Mouse (Mus musculus) kidney, adult 11 months (tissue): ENCODE data around the gene Zfp84.
"Not testable (repeated sequence)": the region's sequence is repeated elsewhere in the genome, so short reads cannot be mapped to it uniquely, and the experiment has no call there.

ENCODE experiments used
- DNase-seq: peaks from one replicate; pipeline ENCODE4 v3.0.0; 2022

Zfp84 gene

GRCm38 (mm10) chr7:29768090-29768900 lies at the start of gene Zfp84:
Gene Zfp84, plus strand, starts transcription at chr7:29768552.
- DNase-seq, result peak; percentile 95

DNA sequence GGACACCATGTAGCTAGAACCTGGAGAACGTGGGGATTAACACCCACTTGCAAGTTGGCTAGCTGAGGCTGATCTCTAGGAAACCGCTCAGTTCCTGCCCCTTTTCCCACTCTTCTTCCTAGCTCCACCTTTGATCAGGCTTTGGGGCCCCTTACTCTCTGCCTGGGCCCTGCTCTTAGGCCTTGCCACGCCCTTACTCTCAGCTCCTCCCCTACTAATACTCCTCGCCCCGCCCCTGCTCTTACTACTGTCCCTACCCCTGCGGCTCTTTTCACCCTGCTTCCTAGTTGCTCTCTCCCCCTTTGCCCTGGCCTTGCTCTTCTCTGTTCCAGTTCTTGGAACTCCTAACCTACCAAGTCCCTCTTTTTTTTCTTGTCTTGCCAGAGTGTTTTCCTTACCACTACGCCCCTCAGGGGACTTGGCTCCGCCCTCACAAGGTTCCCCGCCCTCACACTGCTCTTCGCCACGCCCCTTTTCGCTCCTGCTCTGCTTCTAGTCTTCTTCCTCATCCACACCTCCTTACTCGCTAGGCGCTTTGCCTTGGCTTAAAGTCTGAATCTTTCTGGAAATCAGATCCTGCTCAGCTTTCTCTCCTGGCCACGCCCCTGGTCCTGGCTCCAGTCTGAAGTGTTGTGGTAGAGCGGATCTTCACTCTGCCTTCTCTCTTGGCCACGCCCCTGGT lies 42.8 kb upstream of the Zfp84 start:
- not testable (repeated sequence) for DNase-seq

DNA sequence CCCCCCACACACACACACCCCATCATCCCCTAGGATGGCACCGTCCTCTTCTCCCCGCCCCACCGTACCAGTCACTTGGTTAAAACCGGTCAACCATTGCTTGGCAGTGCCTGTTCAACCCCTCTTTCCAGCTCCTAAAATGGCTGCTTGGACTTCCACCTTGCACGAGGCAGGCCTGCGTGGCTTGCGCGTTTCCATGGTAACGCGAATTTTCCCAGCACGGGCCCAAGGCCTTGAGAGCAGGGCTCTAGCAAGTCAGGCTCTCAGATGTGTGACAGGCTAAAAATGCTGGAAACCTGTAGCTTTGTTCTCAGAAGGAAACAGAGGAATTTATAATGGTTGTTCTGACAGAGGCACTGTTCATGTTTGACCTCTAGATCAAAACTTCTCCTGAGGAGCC lies 41.5 kb upstream of the Zfp84 start, which contains the start of gene Catsperg2:
Catsperg2 (minus strand) TSS at position 173 of the 400 bp plus-strand sequence.
- DNase-seq, result not testable (repeated sequence)

DNA sequence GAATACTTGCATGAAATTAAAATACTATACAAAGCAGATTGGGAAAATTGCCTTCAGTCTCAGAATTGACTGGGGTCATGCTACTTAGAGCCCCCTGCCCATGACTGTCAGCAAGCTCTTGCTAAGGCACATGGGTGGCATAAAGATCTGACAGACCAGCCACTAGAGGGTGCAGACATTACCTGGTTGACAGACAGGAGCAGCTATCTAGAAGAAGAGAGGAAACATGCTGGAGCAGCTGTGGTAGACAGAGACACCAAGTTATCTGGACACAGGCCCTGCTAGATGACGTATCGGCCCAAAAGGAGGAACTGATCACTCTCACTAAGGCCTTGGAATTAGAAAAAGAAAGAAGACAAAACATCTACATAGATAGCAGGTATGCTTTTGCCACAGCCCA lies 40.3 kb upstream of the Zfp84 start:
- no peak for DNase-seq

DNA sequence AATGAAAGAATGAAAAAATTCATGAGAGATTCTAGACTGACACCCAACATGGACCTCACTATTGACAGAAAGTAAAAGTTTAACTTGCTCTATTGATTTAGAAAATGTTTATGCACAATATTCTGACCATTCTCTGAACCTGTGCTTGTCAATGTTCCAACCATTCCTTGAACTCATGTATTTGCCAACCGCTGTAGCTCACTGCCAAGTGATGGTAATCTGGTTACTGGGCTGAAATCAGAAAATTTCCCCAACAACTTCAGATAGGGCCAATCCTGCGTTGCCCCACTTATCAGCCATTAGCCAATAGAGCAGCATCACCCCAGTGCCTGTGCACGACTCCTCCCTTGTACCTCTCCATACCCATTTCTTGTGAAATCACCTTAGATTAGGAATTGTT lies 26.1 kb upstream of the Zfp84 start:
- no peak for DNase-seq

GRCm38 (mm10) chr7:29760476-29760875 lies 7.9 kb upstream of the Zfp84 start:
- DNase-seq, result no peak

DNA sequence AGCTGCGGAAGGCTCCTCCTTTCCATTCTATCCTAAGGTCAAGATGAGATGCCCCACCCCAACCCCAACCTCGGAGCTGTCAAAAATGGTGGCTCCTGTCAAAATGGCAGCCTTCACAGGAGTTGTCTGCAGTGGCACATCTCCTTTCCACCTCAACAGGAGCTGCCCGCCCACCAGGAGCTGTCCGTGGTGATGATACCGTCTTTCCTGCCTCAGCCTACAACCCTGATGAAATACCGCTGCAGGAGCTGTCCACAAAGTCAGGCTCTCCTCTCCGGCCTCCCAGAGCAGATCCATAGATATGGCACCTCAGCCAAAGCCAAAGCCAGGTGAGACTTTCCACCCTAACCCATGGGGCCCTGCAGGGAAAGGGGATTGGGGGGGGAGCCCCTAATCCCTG lies 3.6 kb upstream of the Zfp84 start:
- DNase-seq, result no peak

GRCm38 (mm10) chr7:29767058-29767686 lies 1.2 kb upstream of the Zfp84 start:
- DNase-seq, result peak; percentile 84

- no peak for DNase-seq
Observed at GRCm38 (mm10) chr7:29768980-29769379, 628 bp downstream of the Zfp84 start.

DNA sequence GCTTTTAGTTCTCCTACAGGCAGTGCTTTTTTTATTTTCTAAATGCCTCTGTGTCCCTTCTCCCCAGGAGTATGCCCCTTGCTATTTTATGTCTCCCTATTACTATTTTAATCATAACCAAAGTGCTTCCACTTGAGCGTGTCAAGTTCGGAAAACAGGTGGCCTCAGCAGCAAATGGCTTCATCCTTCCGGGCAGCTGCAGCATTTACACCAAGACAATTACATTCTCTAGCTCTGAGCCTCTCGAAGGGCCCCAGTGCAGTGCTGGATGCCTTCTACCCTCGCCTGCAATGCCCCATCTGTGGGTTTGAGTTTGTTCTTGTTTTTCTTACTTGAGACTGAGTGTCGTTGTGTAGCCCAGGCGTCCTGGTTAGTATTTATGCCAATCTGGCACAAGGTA lies 5.2 kb downstream of the Zfp84 start:
- DNase-seq, result no peak

DNA sequence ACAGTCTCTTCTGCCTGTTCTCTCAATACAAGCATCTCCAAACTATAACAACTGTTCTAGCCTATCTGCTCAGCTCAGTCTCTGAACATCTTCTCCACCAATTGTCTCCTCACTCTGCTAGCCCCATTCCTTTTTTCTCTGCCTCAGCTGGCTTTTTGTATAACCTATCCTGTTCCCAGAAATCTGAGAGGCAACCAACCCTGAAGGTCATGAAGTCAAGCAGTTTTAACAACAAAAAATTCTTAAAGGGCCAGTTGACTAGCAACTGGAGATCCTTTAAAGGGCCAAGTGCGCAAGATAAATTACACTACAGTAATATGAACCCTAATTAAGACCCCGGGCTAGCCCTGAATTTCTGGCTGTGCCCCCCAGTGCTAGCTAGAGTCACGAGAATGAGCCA lies 6.0 kb downstream of the Zfp84 start:
- no peak for DNase-seq

DNA sequence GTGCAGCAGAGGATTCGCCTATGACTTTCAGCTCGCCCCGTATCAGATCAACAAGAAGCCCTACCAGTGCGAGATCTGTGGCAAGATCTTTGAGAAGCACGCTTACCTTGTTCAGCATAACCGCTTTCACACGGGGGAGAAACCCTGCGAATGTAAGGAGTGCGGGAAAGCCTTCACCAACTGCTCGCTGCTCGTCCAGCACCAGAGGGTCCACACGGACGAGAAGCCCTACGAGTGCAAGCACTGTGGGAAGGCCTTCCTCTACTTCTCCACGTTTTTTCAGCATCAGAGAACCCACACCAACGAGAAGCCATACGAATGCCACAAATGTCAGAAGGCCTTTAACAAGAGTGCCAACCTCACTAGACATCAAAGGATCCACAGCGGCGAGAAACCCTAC lies 8.2 kb downstream of the Zfp84 start:
- no peak for DNase-seq

- DNase-seq, result no peak
Observed at GRCm38 (mm10) chr7:29777372-29777771, 9.0 kb downstream of the Zfp84 start.

GRCm38 (mm10) chr7:29783871-29784551 lies 15.7 kb downstream of the Zfp84 start, which contains the start of gene Zfp30:
Gene Zfp30, plus strand, starts transcription at chr7:29783998.
- peak; percentile 81 for DNase-seq

- no peak for DNase-seq
Observed at GRCm38 (mm10) chr7:29785023-29785422, 16.7 kb downstream of the Zfp84 start.

GRCm38 (mm10) chr7:29785888-29786287 lies 17.5 kb downstream of the Zfp84 start:
- DNase-seq, result no peak

GRCm38 (mm10) chr7:29792906-29793305 lies 24.6 kb downstream of the Zfp84 start:
- DNase-seq, result no peak

GRCm38 (mm10) chr7:29807046-29807445 lies 38.7 kb downstream of the Zfp84 start:
- DNase-seq, result no peak

- no peak for DNase-seq
Observed at GRCm38 (mm10) chr7:29812244-29812643, 43.9 kb downstream of the Zfp84 start.

DNA sequence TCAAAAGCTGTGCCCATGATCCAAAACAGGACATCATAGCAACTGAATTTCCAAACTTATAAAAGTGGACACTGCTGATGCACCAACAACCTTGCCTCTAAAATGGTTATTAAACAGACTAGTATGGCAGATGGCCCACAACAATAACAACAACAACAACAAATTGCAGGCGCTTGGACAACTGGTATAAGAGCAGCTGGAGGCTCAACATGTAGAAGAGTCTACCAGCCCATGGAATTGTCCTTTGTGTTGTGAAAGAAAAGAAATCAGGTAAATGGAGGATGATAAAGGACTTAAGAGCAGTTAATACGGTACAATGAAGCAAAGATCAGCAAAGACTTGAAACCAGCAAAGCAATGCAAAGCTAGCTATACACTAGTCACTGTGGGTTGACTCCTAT lies 46.0 kb downstream of the Zfp84 start:
- DNase-seq, result no peak

DNA sequence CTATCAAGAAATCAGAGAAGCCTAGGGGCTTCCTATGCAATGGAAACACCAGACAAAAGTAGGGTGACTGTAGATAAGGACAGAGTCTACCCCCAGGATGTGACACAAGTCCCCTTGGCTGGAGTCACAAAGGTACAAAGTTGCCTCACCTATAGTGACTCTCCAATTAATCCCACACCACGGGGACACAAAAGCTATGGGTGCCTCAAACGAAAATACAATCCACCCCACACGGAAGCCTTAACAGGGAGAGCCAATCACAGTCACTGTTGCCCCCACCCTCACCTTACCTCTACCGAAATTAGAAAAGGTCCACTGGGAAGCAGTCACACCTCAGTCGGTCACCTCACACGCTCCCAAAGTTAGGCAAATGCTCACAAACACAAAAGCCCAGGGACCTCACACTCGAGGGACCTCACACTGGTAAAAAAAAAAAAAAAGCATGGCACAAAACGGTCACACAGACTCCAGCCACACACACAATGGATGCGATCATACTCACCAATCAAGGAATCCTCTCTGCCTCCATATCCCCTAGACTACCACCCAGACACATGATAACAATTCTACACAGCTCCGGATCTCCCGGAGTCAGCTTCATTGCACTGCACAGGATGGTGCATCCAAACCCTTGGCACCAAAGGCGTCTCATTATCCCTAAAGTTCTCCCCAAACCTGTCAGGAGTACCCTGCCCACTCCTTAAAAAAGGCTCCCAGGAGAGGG lies 46.9 kb downstream of the Zfp84 start:
- DNase-seq, result no peak

DNA sequence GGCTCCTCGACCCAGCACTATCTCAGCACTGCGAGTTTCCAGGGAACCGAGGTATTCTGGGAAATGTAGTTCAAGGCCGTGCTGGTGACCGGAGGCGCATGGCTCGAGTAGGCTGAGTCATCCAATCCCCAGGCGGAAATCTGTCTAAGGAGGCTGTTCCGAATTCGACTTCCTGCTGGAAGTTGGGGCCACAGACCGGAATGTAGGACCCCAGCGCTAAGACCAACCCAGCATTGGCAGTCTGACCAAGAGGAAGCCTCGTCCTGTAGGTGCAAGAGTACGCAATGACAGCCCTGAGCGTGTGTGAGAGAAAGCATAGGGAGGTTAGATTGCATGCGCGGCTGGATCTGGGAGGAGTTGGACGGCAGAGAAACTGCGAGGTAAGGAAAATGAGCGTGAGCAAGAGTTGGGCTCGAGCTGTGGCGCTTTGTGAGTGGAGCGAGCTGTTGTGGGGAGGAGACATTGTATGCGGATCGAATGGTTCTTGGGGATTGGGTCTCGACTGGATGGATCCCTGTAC lies 47.6 kb downstream of the Zfp84 start, which contains the start of gene Zfp790:
Zfp790 (plus strand) TSS at position 205 of the 520 bp plus-strand sequence.
- peak; percentile 92 for DNase-seq
